Mouse (Mus musculus) hindbrain, embryonic 12.5 days (tissue): ENCODE results near the gene Cyp4f13. TPM values are rescaled to one million over a fixed set of nuclear protein-coding genes. Genes with fewer than 3 reads are reported as not detected.

Experiments
- ATAC-seq: fragments of 200-750 bp; cut with Nextera tagmentation; 2 replicates; pipeline ENCODE4 v1.8.0; 2017; ENCODE audit warnings: moderate TSS enrichment; ENCODE audit not compliant: low FRiP score
- H3K27ac ChIP-seq: fragments of 300-500 bp; sonication (generic); 2 replicates; pipeline ENCODE4 v1.5.1; 2016; ENCODE audit warnings: mild to moderate bottlenecking
- H3K27me3 ChIP-seq: fragments of 300-500 bp; sonication (generic); 2 replicates; pipeline ENCODE4 v1.6.1; 2016; ENCODE audit warnings: mild to moderate bottlenecking
- H3K36me3 ChIP-seq: fragments of 300-500 bp; sonication (generic); 2 replicates; pipeline ENCODE4 v1.6.1; 2016; ENCODE audit warnings: mild to moderate bottlenecking
- H3K4me1 ChIP-seq: fragments of 300-500 bp; sonication (generic); 2 replicates; pipeline ENCODE4 v1.6.1; 2016
- H3K4me2 ChIP-seq: fragments of 300-500 bp; sonication (generic); replicated peaks from 2 replicates; pipeline ENCODE4 v1.6.1; 2016; ENCODE audit warnings: mild to moderate bottlenecking
- H3K4me3 ChIP-seq: fragments of 300-500 bp; sonication (generic); 2 replicates; pipeline ENCODE4 v1.5.1; 2016; ENCODE audit warnings: mild to moderate bottlenecking
- H3K9ac ChIP-seq: fragments of 300-500 bp; sonication (generic); 2 replicates; pipeline ENCODE4 v1.6.1; 2016; ENCODE audit warnings: mild to moderate bottlenecking, moderate library complexity
- H3K9me3 ChIP-seq: fragments of 300-500 bp; sonication (generic); replicated peaks from 2 replicates; pipeline ENCODE4 v1.6.1; 2016; ENCODE audit warnings: mild to moderate bottlenecking
- WGBS: fragments of 180-500 bp; shearing (Covaris S2); methylation state at CpG from one replicate; pipeline ENCODE4 v1.1.7; 2016; 5-methylcytosine and 5-hydroxymethylcytosine counted together
- polyA plus RNA-seq: library from polyadenylated mRNA; unstranded; fragments of >200 nt; fragmentation: Nextera tagmentation; extraction: Ambion mirVana; gene quantifications from 2 replicates; pipeline ENCODE4 v1.2.1, GENCODE M21; 2016

Gene Cyp4f13
- polyA plus RNA-seq, result 8.1 and 10.2 TPM in 2 replicates

GRCm38 (mm10) chr17:32947215-32947914 is at the start of gene Cyp4f13:
Cyp4f13 (minus strand) TSS chr17:32947402.
- no peaks in the 10 kb centered on the region for H3K9me3 ChIP-seq
- H3K27ac ChIP-seq, result no peak within 1 kb of the TSS
- ATAC-seq, result peak; percentile 75
- peak within 1 kb of the TSS; percentile 55 for H3K9ac ChIP-seq
- peaks cover 8% of the 10 kb centered on the region; the same call in 1 of the 2 replicates for H3K4me1 ChIP-seq
- 43% methylated on average over 12 of the region's 12 CpGs for WGBS
- H3K36me3 ChIP-seq, result no peaks in the 10 kb centered on the region
- peak within 1 kb of the TSS; percentile 52 for H3K4me2 ChIP-seq
- peak within 1 kb of the TSS; percentile 34 for H3K4me3 ChIP-seq
- H3K27me3 ChIP-seq, result no peaks in the 10 kb centered on the region

GRCm38 (mm10) chr17:32992699-32993474 is 45.7 kb upstream of the Cyp4f13 start, which contains the start of gene Zfp952:
Zfp952 (plus strand) TSS chr17:32993129.
- H3K27me3 ChIP-seq, result no peaks in the 10 kb centered on the region; the same call in 1 of the 2 replicates
- H3K4me3 ChIP-seq, result peak within 1 kb of the TSS; percentile 72
- WGBS, result 2% methylated on average over 21 of the region's 21 CpGs
- H3K9ac ChIP-seq, result peak within 1 kb of the TSS; percentile 74
- H3K4me1 ChIP-seq, result peaks cover 13% of the 10 kb centered on the region
- peak; percentile 96 for ATAC-seq
- H3K4me2 ChIP-seq, result peak within 1 kb of the TSS; percentile 80
- peaks cover 23% of the 10 kb centered on the region for H3K36me3 ChIP-seq
- H3K9me3 ChIP-seq, result no peaks in the 10 kb centered on the region
- peak within 1 kb of the TSS; percentile 73 for H3K27ac ChIP-seq

- H3K4me3 ChIP-seq, result peak overlapping the region; percentile 72; the same call in 1 of the 2 replicates
- H3K36me3 ChIP-seq, result peaks cover 23% of the 10 kb centered on the region
- ATAC-seq, result no peak
- H3K4me1 ChIP-seq, result peaks cover 13% of the 10 kb centered on the region
- 70% methylated on average over 12 of the region's 12 CpGs for WGBS
- H3K27ac ChIP-seq, result no peak overlapping the region
- no peaks in the 10 kb centered on the region; the same call in 1 of the 2 replicates for H3K27me3 ChIP-seq
- peak overlapping the region; percentile 80 for H3K4me2 ChIP-seq
- H3K9ac ChIP-seq, result no peak overlapping the region
- no peaks in the 10 kb centered on the region for H3K9me3 ChIP-seq
These were observed 44.9 kb upstream of the Cyp4f13 start for GRCm38 (mm10) chr17:32991965-32992698.

- Histone ChIP-seq H3K4me1 (no peaks in the 10 kb centered on the region), H3K9ac (no peak overlapping the region), H3K27me3 (no peaks in the 10 kb centered on the region; the same call in 1 of the 2 replicates), H3K9me3 (no peaks in the 10 kb centered on the region), H3K4me2 (no peak overlapping the region), H3K4me3 (no peak overlapping the region), H3K27ac (no peak overlapping the region), H3K36me3 (no peaks in the 10 kb centered on the region)
- no peak for ATAC-seq
- WGBS, result 78% methylated on average over 4 of the region's 4 CpGs
These were observed 39.1 kb upstream of the Cyp4f13 start for GRCm38 (mm10) chr17:32986301-32986700.

GRCm38 (mm10) chr17:32981361-32981760 is 34.2 kb upstream of the Cyp4f13 start:
- Histone ChIP-seq H3K4me1 (no peaks in the 10 kb centered on the region), H3K9me3 (no peaks in the 10 kb centered on the region), H3K4me3 (no peak overlapping the region), H3K27ac (no peak overlapping the region), H3K36me3 (peaks cover 32% of the 10 kb centered on the region), H3K27me3 (no peaks in the 10 kb centered on the region), H3K9ac (no peak overlapping the region), H3K4me2 (no peak overlapping the region)
- ATAC-seq, result no peak
- 94% methylated on average over 4 of the region's 4 CpGs for WGBS

- Histone ChIP-seq H3K4me2 (peak within 1 kb of the TSS; percentile 87), H3K36me3 (no peaks in the 10 kb centered on the region), H3K4me3 (peak within 1 kb of the TSS; percentile 80), H3K27ac (peak within 1 kb of the TSS; percentile 75), H3K27me3 (no peaks in the 10 kb centered on the region), H3K9me3 (no peaks in the 10 kb centered on the region), H3K4me1 (peaks cover 14% of the 10 kb centered on the region), H3K9ac (peak within 1 kb of the TSS; percentile 78)
- under 1% methylated on average over 33 of the region's 33 CpGs for WGBS
- ATAC-seq, result peak; percentile 99
These were observed 18.6 kb upstream of the Cyp4f13 start, which contains the start of gene Zfp472 for GRCm38 (mm10) chr17:32965623-32966290. Zfp472 (plus strand) TSS chr17:32965814.

DNA sequence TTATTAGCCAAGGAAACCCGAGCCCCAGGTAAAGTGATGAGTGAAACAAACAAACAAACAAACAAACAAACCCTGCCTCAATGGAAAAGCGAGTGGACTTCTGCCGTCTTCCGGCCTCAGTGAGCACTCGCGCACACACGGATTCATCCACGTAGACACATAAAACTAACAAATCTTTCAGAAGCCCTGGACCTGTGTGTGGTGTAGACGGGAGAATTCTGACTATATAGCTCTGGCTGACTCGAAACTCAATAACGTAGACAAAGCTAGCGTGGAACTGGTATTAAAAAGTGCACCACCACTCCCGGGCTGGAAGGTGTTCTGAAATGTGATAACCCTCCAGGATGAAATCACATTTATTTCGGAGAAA is 18.0 kb upstream of the Cyp4f13 start:
- no peaks in the 10 kb centered on the region for H3K27me3 ChIP-seq
- H3K9me3 ChIP-seq, result no peaks in the 10 kb centered on the region
- peak overlapping the region; percentile 80 for H3K4me3 ChIP-seq
- H3K9ac ChIP-seq, result peak overlapping the region; percentile 66
- H3K36me3 ChIP-seq, result no peaks in the 10 kb centered on the region
- peak; percentile 81 for ATAC-seq
- H3K4me2 ChIP-seq, result peak overlapping the region; percentile 87
- no peak overlapping the region; the same call in 1 of the 2 replicates for H3K27ac ChIP-seq
- H3K4me1 ChIP-seq, result peaks cover 14% of the 10 kb centered on the region
- 0% methylated on average over 14 of the region's 14 CpGs for WGBS

DNA sequence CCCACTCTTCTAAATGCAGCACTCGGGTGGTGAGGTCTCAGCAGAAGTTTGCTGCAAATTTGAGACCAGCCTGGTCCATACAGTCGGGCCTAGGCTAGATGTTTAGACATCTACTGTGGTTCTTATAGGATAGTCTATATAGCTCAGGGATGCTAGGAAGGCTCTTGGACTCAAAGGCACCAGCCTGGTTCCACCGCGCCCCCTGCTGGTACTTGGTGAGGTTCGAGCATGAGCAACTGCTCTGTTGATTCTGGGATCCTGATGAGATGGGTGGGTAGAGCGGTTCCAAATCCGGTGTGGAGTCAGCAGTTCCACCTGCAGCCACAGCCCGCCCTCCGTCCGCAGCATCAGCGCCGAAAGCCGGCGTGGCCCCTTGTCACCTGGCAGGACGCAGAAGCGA is 4.2 kb upstream of the Cyp4f13 start:
- Histone ChIP-seq H3K27me3 (no peaks in the 10 kb centered on the region), H3K36me3 (no peaks in the 10 kb centered on the region), H3K4me3 (no peak overlapping the region), H3K9me3 (no peaks in the 10 kb centered on the region), H3K9ac (no peak overlapping the region), H3K4me2 (no peak overlapping the region), H3K4me1 (peaks cover 8% of the 10 kb centered on the region; the same call in 1 of the 2 replicates), H3K27ac (no peak overlapping the region)
- WGBS, result 32% methylated on average over 16 of the region's 16 CpGs
- no peak for ATAC-seq

- no peak overlapping the region for H3K27ac ChIP-seq
- no peak overlapping the region for H3K4me2 ChIP-seq
- no peak for ATAC-seq
- H3K36me3 ChIP-seq, result no peaks in the 10 kb centered on the region
- no peaks in the 10 kb centered on the region for H3K9me3 ChIP-seq
- WGBS, result 79% methylated on average over 11 of the region's 11 CpGs
- H3K4me1 ChIP-seq, result peaks cover 8% of the 10 kb centered on the region; the same call in 1 of the 2 replicates
- no peak overlapping the region for H3K9ac ChIP-seq
- H3K27me3 ChIP-seq, result no peaks in the 10 kb centered on the region
- no peak overlapping the region for H3K4me3 ChIP-seq
These were observed 3.8 kb upstream of the Cyp4f13 start for GRCm38 (mm10) chr17:32951006-32951405.

- 92% methylated on average over 3 of the region's 3 CpGs for WGBS
- Histone ChIP-seq H3K4me1 (peaks cover 8% of the 10 kb centered on the region; the same call in 1 of the 2 replicates), H3K27ac (no peak overlapping the region), H3K36me3 (no peaks in the 10 kb centered on the region), H3K4me2 (no peak overlapping the region), H3K9me3 (no peaks in the 10 kb centered on the region), H3K4me3 (no peak overlapping the region), H3K27me3 (no peaks in the 10 kb centered on the region), H3K9ac (no peak overlapping the region)
- no peak for ATAC-seq
These were observed 2.9 kb upstream of the Cyp4f13 start for GRCm38 (mm10) chr17:32950136-32950535.

DNA sequence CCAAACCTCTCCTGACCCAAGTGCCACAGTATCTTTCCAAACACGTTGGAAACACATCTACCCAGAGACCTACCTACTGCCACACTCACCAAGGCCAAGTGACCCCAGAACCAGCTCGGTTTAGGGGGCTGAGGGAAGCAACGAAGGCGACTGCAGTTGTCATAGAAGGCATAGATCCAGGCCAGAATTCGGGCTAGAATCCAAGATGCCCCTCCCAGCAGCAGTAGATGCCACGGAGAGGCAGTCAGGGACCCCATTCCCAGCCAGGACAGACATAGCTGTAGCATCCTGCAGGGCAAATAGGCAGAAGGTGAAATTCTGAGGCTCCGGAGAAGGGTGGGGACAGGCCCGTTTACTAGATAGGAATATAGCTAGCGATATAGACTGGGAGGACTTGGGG is 486 bp downstream of the Cyp4f13 start:
- H3K36me3 ChIP-seq, result no peaks in the 10 kb centered on the region
- WGBS, result 68% methylated on average over 9 of the region's 9 CpGs
- no peaks in the 10 kb centered on the region for H3K9me3 ChIP-seq
- peak overlapping the region; percentile 55 for H3K9ac ChIP-seq
- no peak overlapping the region for H3K27ac ChIP-seq
- no peak for ATAC-seq
- H3K4me3 ChIP-seq, result peak overlapping the region; percentile 34
- peak overlapping the region; percentile 52 for H3K4me2 ChIP-seq
- no peaks in the 10 kb centered on the region for H3K27me3 ChIP-seq
- peaks cover 8% of the 10 kb centered on the region; the same call in 1 of the 2 replicates for H3K4me1 ChIP-seq
